Mouse (Mus musculus) G1E-ER4 (cell line): ENCODE data around the gene Usp9y. TPM values are rescaled to one million over a fixed set of nuclear protein-coding genes. Genes with fewer than 3 reads are reported as not detected.

Experiments used
- GATA1 ChIP-seq: IDR thresholded peaks from one replicate; pipeline ENCODE4 v1.8.0; 2012; ENCODE audit warnings: low read length, inconsistent platforms
- polyA plus RNA-seq: library from polyadenylated mRNA; stranded (reverse); fragments of >175 nt; gene quantifications from 2 replicates; pipeline ENCODE4 v1.2.3, GENCODE M21; 2012

The Usp9y gene
- polyA plus RNA-seq = not detected in 2 replicates

- TF ChIP-seq GATA1 = no peak
These were observed at the start of gene Usp9y for GRCm38 (mm10) chrY:1459682-1460081. Usp9y (minus strand) TSS chrY:1459782.

GRCm38 (mm10) chrY:1293708-1294107, 165.9 kb downstream of the Usp9y start:
- no peak for TF ChIP-seq GATA1

GRCm38 (mm10) chrY:1286171-1286795, 173.3 kb downstream of the Usp9y start, which contains the start of gene Ddx3y:
Ddx3y (minus strand) TSS chrY:1286629.
- TF ChIP-seq GATA1 = no peak

- no peak for TF ChIP-seq GATA1
These were observed 173.8 kb downstream of the Usp9y start for GRCm38 (mm10) chrY:1285735-1286134.

Other genes with a start within 250 kb of the Usp9y start
- not detected in 2 replicates for gene Uty, start 214.0 kb downstream of the Usp9y start, polyA plus RNA-seq
- gene Ddx3y, start 173.2 kb downstream of the Usp9y start, polyA plus RNA-seq = not detected in 2 replicates